Mouse (Mus musculus): Measurements from ENCODE around the gene Sik3. TPM values are rescaled to one million over a fixed set of nuclear protein-coding genes. Genes with fewer than 3 reads are reported as not detected.
"Not testable (repeated sequence)": the region's sequence is repeated elsewhere in the genome, so short reads cannot be mapped to it uniquely, and the experiment has no call there.

Sik3 gene
- total RNA-seq, 4 experiments from 2014 or later, result 134 to 147 (median 140) TPM

GRCm38 (mm10) chr9:46150116-46150515, 137.5 kb downstream of the Sik3 start:
- no peak for DNase-seq (ENCODE audit: low spot score in 2 of 2)

DNA sequence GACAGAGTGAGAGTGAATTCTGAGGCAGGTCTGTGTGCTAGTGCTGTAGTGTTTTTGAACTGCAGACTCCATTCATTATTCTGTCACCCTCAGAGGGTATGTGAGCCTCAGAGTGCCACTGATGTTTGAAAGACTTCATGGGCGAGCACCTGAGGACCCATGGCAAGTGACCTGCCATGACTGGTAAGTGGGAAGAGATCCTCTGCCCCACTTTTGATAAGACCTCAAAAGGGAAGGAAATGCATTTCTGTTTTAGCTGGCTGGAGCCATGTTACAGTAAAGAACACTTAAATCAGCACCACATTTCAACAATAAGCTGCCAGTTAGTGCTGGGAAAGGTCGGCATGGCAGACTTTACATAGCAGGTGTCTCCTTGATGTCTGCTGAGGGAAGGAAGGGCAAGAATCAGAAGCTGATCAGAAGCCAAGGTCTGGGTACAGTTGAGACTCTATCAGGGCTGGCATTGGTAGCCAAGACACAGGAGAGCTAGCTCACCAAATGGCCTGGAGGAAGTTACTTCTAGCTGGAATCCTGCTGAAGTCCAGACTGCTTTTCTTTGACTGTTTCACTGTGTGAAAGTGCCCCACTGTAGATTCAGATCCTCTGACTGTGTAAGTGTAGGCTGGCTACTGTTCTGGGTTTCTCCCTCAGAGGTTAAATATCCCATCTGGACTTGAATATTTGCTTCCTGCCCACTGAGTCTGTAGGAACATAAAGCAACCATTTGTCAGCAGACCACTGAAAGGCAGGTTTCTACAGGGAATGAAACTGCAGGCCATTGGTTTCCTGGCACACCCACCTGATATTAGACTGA, 138.5 kb downstream of the Sik3 start:
- DNase-seq (ENCODE audit: low spot score in 2 of 2), result no peak

- no peak for DNase-seq (ENCODE audit: low spot score in 2 of 2)
Measured at GRCm38 (mm10) chr9:46151704-46152040, 139.1 kb downstream of the Sik3 start.

DNA sequence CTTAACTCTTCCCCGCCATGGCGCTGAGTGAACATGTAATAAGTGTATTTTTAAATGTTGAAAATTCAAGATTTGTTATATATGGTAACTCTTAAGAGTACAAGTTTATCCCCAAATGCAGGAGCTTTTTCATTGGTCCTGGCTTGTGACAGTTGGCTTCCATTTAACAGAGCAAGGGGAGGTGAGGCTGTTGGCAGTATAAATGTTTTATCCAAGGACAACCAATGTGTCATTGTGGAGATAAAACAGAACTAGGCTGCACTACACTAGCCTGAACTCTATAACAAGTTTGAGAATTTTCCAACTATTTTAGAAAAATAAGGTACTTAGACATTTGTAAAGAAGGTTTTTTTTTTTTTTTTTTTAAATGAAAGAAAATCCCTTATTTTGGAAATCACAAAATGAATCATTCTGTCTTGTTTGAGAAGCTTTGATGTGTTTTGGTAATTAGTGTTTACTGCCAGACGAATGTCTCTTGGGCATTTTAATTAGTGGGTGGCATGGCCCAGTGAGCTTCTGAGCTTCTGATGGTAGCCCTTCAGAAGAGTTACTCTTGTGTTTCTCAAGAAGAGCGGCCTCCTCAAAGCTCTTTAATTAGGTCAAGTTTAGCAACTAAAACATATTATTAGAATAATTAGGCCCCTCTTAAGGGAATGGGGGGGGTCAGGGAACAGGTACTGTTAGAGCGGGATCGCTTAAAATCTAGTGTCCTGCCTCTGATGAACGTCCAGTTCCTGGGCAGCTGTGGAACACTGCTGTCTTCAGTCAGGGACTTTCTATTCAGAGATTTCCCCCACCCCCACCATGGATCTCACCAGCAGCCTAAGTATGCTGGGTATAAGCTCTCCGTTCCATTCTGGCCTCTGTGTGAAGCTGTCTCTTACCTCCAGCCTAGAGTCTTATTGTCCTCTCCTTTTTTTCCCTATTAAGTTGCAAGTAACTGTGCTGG, 139.7 kb downstream of the Sik3 start:
- no peak for DNase-seq (ENCODE audit: low spot score in 2 of 2)

- DNase-seq (ENCODE audit: low spot score in 2 of 2), result no peak
Measured at GRCm38 (mm10) chr9:46154469-46154868, 141.8 kb downstream of the Sik3 start.

GRCm38 (mm10) chr9:46155026-46155425, 142.4 kb downstream of the Sik3 start:
- DNase-seq (ENCODE audit: low spot score in 2 of 2), result no peak

DNA sequence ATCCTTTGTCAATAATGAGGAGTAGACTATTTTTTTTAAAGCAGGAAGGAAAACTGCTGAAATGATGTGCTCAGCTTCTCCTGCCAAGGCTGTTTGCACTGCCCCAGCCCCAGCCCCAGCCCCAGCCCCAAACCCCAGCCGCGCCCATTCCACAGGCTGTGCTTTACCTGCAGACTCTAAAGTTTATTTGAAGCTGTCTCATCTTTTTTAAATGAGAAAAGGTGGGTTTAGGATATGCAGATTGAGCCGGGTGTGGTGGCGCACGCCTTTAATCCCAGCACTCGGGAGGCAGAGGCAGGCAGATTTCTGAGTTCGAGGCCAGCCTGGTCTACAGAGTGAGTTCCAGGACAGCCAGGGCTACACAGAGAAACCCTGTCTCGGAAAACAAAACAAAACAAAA, 143.2 kb downstream of the Sik3 start:
- DNase-seq (ENCODE audit: low spot score in 2 of 2), result not testable (repeated sequence)

DNA sequence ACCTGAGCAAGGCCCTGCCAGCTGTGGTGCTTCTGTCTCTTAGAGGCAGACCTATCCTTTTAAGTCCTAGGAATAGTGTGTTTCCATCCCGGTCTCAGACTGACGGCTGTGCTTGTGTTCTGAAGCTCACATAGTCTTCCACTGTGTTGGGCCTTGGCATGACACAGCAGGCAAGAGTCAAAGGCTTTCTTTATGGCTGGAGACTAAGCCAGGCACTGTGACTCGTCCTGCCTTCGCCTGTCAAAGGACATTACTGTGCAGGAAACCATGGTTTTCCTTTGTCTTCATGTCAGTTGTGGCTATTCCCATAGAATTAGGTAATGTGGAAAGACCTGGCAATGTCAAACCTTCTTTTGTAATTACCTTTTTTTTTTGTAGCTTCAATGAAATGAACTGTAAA, 144.1 kb downstream of the Sik3 start:
- no peak for DNase-seq (ENCODE audit: low spot score in 2 of 2)

- DNase-seq (ENCODE audit: low spot score in 2 of 2), result no peak
Measured at GRCm38 (mm10) chr9:46158273-46158813, 145.7 kb downstream of the Sik3 start.

GRCm38 (mm10) chr9:46163430-46163829, 150.8 kb downstream of the Sik3 start:
- no peak for DNase-seq (ENCODE audit: low spot score in 2 of 2)

- DNase-seq (ENCODE audit: low spot score in 2 of 2), result no peak
Measured at GRCm38 (mm10) chr9:46168802-46169201, 156.2 kb downstream of the Sik3 start.

DNA sequence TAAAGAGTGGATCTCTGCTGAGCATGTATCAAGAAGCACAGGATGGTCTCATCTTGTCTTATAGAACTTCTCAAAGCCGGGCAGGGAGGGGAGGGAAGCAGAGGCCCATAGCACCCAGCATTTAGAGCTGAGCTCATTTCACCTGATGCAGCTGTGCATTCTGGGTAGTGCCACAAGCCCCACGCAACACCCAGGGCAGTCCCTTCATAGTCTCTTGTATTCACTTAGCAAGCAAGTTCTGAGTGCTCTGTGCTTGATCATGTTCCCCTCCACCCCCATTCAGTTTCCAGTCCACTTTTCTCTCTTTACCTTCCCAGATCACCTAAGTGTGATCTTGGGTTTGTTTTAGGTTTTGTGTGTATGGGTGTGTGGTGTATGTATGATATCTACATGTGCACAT, 159.6 kb downstream of the Sik3 start:
- no peak for DNase-seq (ENCODE audit: low spot score in 2 of 2)

DNA sequence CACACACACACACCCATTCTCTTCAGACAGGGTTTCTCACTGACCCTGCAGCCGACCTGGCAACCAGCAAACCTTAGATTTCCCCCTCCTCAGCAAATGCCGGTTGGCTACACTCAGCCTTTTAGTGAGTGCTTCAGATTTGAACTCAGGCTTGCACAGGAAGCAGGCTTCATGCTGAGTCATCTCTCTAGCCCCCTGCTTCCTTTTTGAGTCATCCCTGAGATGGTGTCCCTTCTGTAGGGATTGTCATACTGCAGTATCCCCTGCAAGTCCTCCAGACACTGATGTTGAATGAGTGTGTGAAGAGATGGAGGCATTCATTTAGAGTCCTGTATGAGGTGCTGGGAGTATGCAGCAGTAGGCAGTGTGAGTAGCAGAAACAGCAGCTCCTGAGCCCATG, 160.3 kb downstream of the Sik3 start:
- DNase-seq (ENCODE audit: low spot score in 2 of 2), result no peak

- DNase-seq (ENCODE audit: low spot score in 2 of 2), result no peak
Measured at GRCm38 (mm10) chr9:46173919-46174318, 161.3 kb downstream of the Sik3 start.

- no peak for DNase-seq (ENCODE audit: low spot score in 2 of 2)
Measured at GRCm38 (mm10) chr9:46174770-46175294, 162.2 kb downstream of the Sik3 start.

DNA sequence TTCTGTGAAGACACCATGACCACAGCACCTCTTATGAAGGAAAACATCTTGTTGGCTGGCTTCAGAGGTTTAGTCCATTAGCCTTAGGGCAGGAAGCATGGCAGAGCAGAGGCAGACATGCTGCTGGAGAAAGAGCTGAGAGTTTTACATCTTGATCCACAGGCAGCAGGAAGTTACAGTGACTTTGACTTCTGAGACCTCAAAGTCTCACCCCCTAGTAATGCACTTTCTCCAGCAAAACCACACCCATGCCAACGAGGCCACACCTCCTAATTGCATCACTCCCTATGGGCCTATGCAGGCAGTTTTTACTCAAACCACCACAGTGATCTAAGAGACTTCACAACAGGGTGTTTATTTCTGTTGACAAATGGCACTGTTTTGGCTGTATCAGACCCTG, 162.7 kb downstream of the Sik3 start:
- DNase-seq (ENCODE audit: low spot score in 2 of 2), result no peak

DNA sequence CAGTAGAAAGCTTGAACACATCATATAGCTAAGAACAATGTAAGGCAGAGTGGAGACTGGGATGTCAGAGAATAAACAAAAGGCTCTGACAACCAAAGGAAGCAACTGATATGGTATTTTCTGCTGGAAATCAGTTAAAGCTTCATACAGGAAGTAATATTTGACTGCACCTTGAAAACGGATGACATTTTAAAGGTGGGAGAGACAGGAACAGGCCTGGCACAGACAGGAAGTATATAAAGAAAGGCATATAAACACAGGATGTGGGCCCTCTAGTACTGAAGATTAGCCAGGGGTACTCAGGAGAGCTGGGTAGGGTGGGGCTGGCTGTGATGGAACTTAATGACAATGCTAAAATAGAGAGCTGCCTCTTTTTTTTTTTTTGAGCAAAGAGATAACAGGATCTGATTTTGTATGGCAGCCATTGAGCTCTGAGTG, 163.3 kb downstream of the Sik3 start:
- DNase-seq (ENCODE audit: low spot score in 2 of 2), result no peak

- DNase-seq (ENCODE audit: low spot score in 2 of 2), result no peak
Measured at GRCm38 (mm10) chr9:46176613-46177012, 164.0 kb downstream of the Sik3 start.

- no peak for DNase-seq (ENCODE audit: low spot score in 2 of 2)
Measured at GRCm38 (mm10) chr9:46178595-46178994, 166.0 kb downstream of the Sik3 start.

DNA sequence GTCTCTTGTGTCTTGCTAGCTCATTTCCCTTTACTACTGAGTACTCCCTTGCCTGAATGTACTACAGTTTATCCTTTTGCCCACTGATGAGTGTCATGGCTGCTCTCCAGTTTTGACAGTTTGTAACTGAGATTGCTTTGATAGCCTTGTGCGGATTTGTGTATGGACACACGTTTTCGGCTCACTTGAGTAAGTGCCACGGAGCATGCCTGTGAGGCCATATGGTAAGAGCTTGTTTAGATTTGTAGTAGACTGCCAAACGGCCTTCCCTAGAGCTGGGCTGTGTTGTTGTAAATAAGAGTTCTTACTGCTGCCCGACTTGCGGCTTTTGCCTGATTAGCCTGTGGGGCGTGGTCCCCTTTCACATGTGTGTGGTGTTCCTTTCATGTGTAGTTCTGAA, 168.7 kb downstream of the Sik3 start:
- DNase-seq (ENCODE audit: low spot score in 2 of 2), result no peak

DNA sequence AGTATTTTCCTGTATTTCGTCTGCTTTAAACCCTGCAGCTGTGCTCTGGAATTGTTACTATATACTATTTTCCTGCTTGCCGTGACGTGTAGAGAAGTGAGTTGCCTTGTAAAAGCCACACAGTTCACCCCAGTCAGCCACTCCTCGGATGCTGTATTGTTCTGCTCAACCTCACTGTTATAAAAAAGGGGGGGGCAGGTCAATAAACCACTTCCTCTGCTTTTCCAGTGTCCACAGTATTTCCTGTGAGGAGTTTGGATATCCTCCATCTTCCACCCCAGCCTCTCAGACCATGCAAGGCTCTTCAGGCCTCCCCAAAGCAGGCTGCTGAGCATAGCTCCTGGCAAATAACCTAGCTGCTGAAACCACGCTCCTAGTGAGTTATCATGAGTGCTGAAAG, 171.9 kb downstream of the Sik3 start:
- DNase-seq (ENCODE audit: low spot score in 2 of 2), result no peak

- no peak for DNase-seq (ENCODE audit: low spot score in 2 of 2)
Measured at GRCm38 (mm10) chr9:46185191-46185590, 172.6 kb downstream of the Sik3 start.
